Mouse (Mus musculus): ENCODE results near the gene Cks1brt. TPM values are rescaled to one million over a fixed set of nuclear protein-coding genes. Genes with fewer than 3 reads are reported as not detected.
A peak's percentile ranks its signal among the peaks of the same experiment; 100 is the strongest.
"Not testable (repeated sequence)": the region's sequence is repeated elsewhere in the genome, so short reads cannot be mapped to it uniquely, and the experiment has no call there.

Gene Cks1brt
- polyA plus RNA-seq (2014; fragmentation: Nextera tagmentation; extraction: Ambion mirVana), result not detected in 2 replicates

DNA sequence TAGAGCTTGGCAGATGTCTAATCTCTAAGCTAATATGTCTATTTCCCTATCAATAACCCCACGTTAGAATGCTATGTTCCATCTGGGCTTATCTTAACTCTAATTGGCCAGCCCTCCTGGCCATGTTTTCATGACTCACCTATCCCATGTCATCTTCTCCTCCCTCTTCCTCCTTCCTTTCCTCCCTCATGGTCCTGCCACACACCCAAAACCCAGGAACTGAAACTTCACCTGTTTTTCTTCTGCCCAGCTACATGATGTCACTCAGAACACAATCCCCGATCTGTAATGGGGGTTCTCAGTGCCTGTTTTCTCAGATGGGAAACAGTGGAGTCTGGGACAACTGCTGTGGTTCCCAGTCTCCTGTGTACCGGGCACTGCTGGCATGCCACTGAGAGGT is at the start of gene Cks1brt:
TSS of gene Cks1brt (plus strand) at position 301 of the 400 bp plus-strand sequence.
- H3K9ac ChIP-seq (ENCODE audit: low read length), result no peak within 1 kb of the TSS
- no peak for DNase-seq (ENCODE audit: low spot score)

DNA sequence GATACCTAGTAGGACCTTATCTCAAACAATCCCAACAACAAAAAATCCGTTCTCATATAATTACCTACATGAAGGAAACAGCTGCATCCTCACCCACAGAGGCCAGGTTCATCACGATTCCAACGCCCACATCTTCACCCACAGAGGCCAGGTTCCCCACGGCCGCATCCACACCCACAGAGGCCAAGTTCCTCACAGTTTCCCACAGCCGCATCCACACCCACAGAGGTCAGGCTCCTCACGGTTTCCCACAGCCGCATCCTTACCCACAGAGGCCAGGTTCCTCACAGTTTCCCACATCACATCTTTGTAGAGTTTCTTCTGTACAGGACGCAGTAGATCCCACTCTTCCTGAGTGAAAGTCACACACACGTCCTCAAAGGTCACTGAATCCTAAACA is 38.5 kb upstream of the Cks1brt start:
- H3K9ac ChIP-seq (ENCODE audit: low read length), result no peak overlapping the region
- no peak for ATAC-seq (ENCODE audit: insufficient read depth, low FRiP score, low TSS enrichment)
- 96% methylated on average over 10 of the region's 10 CpGs for WGBS

More for the DNA sequence above, at the start of gene Cks1brt:
- no peak within 1 kb of the TSS for H3K4me2 ChIP-seq (ENCODE audit: low read depth)
- H3K4me1 ChIP-seq (ENCODE audit: control insufficient read depth, insufficient read depth, low read length), result no peaks in the 10 kb centered on the region
- no peaks in the 10 kb centered on the region for H3K27me3 ChIP-seq (ENCODE audit: control insufficient read depth, insufficient read depth, low read length)
- H3K4me3 ChIP-seq (ENCODE audit: low read depth, low read length), result no peak within 1 kb of the TSS
- 90% methylated on average over 3 of the region's 3 CpGs for WGBS
- H3K36me3 ChIP-seq (ENCODE audit: control insufficient read depth, insufficient read depth, low read length), result no peaks in the 10 kb centered on the region
- no peak for ATAC-seq (ENCODE audit: insufficient read depth, low FRiP score, low TSS enrichment)
- 0 out of 2 replicates have a peak, but pooled peaks cover 7% of the 10 kb centered on the region for H3K9me3 ChIP-seq (ENCODE audit: control insufficient read depth, low read length)
- no peak within 1 kb of the TSS for H3K27ac ChIP-seq (ENCODE audit: low read depth, low read length)

GRCm38 (mm10) chr8:85115501-85115900 is 36.2 kb upstream of the Cks1brt start:
- DNase-seq (ENCODE audit: low spot score), result no peak
- Histone ChIP-seq H3K4me1 (ENCODE audit: control insufficient read depth, insufficient read depth, low read length) (no peaks in the 10 kb centered on the region), H3K27ac (ENCODE audit: low read depth, low read length) (no peak overlapping the region), H3K9ac (ENCODE audit: low read length) (no peak overlapping the region), H3K36me3 (ENCODE audit: control insufficient read depth, insufficient read depth, low read length) (peaks cover 2% of the 10 kb centered on the region; the same call in 1 of the 2 replicates), H3K9me3 (ENCODE audit: control insufficient read depth, low read length) (no peaks in the 10 kb centered on the region), H3K27me3 (ENCODE audit: control insufficient read depth, insufficient read depth, low read length) (no peaks in the 10 kb centered on the region), H3K4me3 (ENCODE audit: low read depth, low read length) (no peak overlapping the region), H3K4me2 (ENCODE audit: low read depth) (no peak overlapping the region)
- ATAC-seq (ENCODE audit: insufficient read depth, low FRiP score, low TSS enrichment), result no peak
- WGBS, result 79% methylated on average over 4 of the region's 4 CpGs

More for the DNA sequence above, 38.5 kb upstream of the Cks1brt start:
- no peaks in the 10 kb centered on the region for H3K27me3 ChIP-seq (ENCODE audit: control insufficient read depth, insufficient read depth, low read length)
- no peak overlapping the region for H3K27ac ChIP-seq (ENCODE audit: low read depth, low read length)
- no peak overlapping the region for H3K4me2 ChIP-seq (ENCODE audit: low read depth)
- no peak for DNase-seq (ENCODE audit: low spot score)
- no peak overlapping the region for H3K4me3 ChIP-seq (ENCODE audit: low read depth, low read length)
- H3K9me3 ChIP-seq (ENCODE audit: control insufficient read depth, low read length), result no peaks in the 10 kb centered on the region
- peaks cover 2% of the 10 kb centered on the region; the same call in 1 of the 2 replicates for H3K36me3 ChIP-seq (ENCODE audit: control insufficient read depth, insufficient read depth, low read length)
- no peaks in the 10 kb centered on the region for H3K4me1 ChIP-seq (ENCODE audit: control insufficient read depth, insufficient read depth, low read length)

DNA sequence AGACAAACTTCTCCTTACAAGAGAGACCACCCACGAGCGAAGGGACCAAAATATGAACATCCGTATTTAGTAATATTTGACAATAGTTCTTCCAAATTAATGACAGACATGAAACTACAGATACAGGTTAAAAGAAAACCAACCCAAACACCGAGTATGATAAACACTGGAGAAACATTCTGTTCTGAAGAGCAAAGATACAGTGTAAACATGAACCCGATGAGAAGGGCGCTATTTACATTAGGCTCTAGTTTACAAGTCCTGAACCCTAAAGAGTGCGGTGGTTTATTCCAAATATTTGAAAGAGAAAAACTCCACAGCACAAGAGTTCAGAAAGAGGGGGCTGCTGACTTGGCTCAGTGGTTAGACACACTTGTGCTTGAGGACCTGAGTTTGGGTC is 34.7 kb upstream of the Cks1brt start:
- Histone ChIP-seq H3K9ac (ENCODE audit: low read length) (no peak overlapping the region), H3K27me3 (ENCODE audit: control insufficient read depth, insufficient read depth, low read length) (no peaks in the 10 kb centered on the region), H3K36me3 (ENCODE audit: control insufficient read depth, insufficient read depth, low read length) (no peaks in the 10 kb centered on the region), H3K4me3 (ENCODE audit: low read depth, low read length) (no peak overlapping the region), H3K4me2 (ENCODE audit: low read depth) (no peak overlapping the region), H3K9me3 (ENCODE audit: control insufficient read depth, low read length) (no peaks in the 10 kb centered on the region), H3K4me1 (ENCODE audit: control insufficient read depth, insufficient read depth, low read length) (no peaks in the 10 kb centered on the region), H3K27ac (ENCODE audit: low read depth, low read length) (no peak overlapping the region)
- DNase-seq (ENCODE audit: low spot score), result no peak
- no peak for ATAC-seq (ENCODE audit: insufficient read depth, low FRiP score, low TSS enrichment)
- 92% methylated on average over 7 of the region's 7 CpGs for WGBS

- H3K4me2 ChIP-seq (ENCODE audit: low read depth), result peak overlapping the region; percentile 73
- H3K9ac ChIP-seq (ENCODE audit: low read length), result peak overlapping the region; percentile 64
- 9% methylated on average over 36 of the region's 37 CpGs for WGBS
- ATAC-seq (ENCODE audit: insufficient read depth, low FRiP score, low TSS enrichment) (peak; percentile 55; the same call in 1 of the 2 replicates), DNase-seq (ENCODE audit: low spot score) (peak; percentile 80)
- H3K27me3 ChIP-seq (ENCODE audit: control insufficient read depth, insufficient read depth, low read length), result no peaks in the 10 kb centered on the region
- peak overlapping the region; percentile 47 for H3K4me3 ChIP-seq (ENCODE audit: low read depth, low read length)
- H3K27ac ChIP-seq (ENCODE audit: low read depth, low read length), result no peak overlapping the region
- no peaks in the 10 kb centered on the region for H3K36me3 ChIP-seq (ENCODE audit: control insufficient read depth, insufficient read depth, low read length)
- H3K4me1 ChIP-seq (ENCODE audit: control insufficient read depth, insufficient read depth, low read length), result no peaks in the 10 kb centered on the region
- H3K9me3 ChIP-seq (ENCODE audit: control insufficient read depth, low read length), result no peaks in the 10 kb centered on the region
These were observed 32.4 kb upstream of the Cks1brt start for GRCm38 (mm10) chr8:85119052-85119981.

DNA sequence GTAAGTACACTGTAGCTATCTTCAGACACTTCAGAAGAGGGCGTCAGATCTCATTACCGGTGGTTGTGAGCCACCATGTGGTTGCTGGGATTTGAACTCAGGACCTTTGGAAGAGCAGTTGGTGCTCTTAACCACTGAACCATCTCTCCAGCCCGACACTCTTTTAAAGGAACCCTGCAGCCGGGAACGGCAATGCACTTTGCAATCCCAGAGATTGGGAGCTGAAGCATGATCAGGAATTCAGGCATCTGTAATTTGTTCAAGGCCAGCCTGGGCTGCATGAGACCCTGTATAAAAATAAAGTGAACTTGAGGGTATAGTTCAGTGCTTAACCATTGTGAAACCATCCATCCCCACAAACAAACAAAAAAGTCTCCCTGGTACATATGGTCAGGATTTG is 31.5 kb upstream of the Cks1brt start:
- H3K36me3 ChIP-seq (ENCODE audit: control insufficient read depth, insufficient read depth, low read length); H3K4me2 ChIP-seq (ENCODE audit: low read depth); H3K4me1 ChIP-seq (ENCODE audit: control insufficient read depth, insufficient read depth, low read length); H3K27me3 ChIP-seq (ENCODE audit: control insufficient read depth, insufficient read depth, low read length); ATAC-seq (ENCODE audit: insufficient read depth, low FRiP score, low TSS enrichment); H3K9me3 ChIP-seq (ENCODE audit: control insufficient read depth, low read length); DNase-seq (ENCODE audit: low spot score); H3K27ac ChIP-seq (ENCODE audit: low read depth, low read length); H3K9ac ChIP-seq (ENCODE audit: low read length); H3K4me3 ChIP-seq (ENCODE audit: low read depth, low read length): not testable (repeated sequence)
- 75% methylated on average over 5 of the region's 5 CpGs for WGBS

DNA sequence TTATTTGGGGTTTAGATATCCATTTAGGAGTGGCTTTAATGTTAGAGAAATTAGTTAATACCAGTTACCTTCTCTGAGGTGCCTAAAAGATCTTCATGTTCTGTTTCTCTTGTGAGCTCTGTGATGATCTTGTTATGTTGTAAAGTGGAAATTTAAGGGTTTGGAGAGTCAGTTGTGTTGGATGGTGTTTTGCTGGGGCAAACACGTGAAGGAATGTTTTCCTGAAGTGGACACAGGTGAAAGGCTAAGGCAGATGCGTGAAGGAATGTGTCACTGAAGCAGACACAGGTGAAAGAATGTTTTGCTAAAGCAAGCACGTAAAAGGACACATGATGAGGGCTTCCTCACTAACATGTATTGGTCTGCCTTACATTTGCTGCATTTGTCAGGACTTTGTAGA is 28.7 kb upstream of the Cks1brt start, which contains the start of gene Zfp791:
TSS of gene Zfp791 (minus strand) at position 101 of the 400 bp plus-strand sequence.
- DNase-seq (ENCODE audit: low spot score), result no peak
- H3K4me2 ChIP-seq (ENCODE audit: low read depth), result no peak within 1 kb of the TSS
- H3K4me1 ChIP-seq (ENCODE audit: control insufficient read depth, insufficient read depth, low read length), result no peaks in the 10 kb centered on the region
- no peak for ATAC-seq (ENCODE audit: insufficient read depth, low FRiP score, low TSS enrichment)
- no peaks in the 10 kb centered on the region for H3K36me3 ChIP-seq (ENCODE audit: control insufficient read depth, insufficient read depth, low read length)
- H3K4me3 ChIP-seq (ENCODE audit: low read depth, low read length), result no peak within 1 kb of the TSS
- no peaks in the 10 kb centered on the region for H3K9me3 ChIP-seq (ENCODE audit: control insufficient read depth, low read length)
- no peaks in the 10 kb centered on the region for H3K27me3 ChIP-seq (ENCODE audit: control insufficient read depth, insufficient read depth, low read length)
- no peak within 1 kb of the TSS for H3K9ac ChIP-seq (ENCODE audit: low read length)
- WGBS, result 74% methylated on average over 3 of the region's 3 CpGs
- no peak within 1 kb of the TSS for H3K27ac ChIP-seq (ENCODE audit: low read depth, low read length)

- ATAC-seq (ENCODE audit: insufficient read depth, low FRiP score, low TSS enrichment), result no peak
- H3K27me3 ChIP-seq (ENCODE audit: control insufficient read depth, insufficient read depth, low read length), result no peaks in the 10 kb centered on the region
- no peaks in the 10 kb centered on the region for H3K9me3 ChIP-seq (ENCODE audit: control insufficient read depth, low read length)
- no peak for DNase-seq (ENCODE audit: low spot score)
- H3K4me1 ChIP-seq (ENCODE audit: control insufficient read depth, insufficient read depth, low read length), result no peaks in the 10 kb centered on the region
- no peak overlapping the region for H3K27ac ChIP-seq (ENCODE audit: low read depth, low read length)
- WGBS, result 91% methylated on average over 8 of the region's 8 CpGs
- no peak overlapping the region for H3K4me2 ChIP-seq (ENCODE audit: low read depth)
- no peak overlapping the region for H3K9ac ChIP-seq (ENCODE audit: low read length)
- H3K36me3 ChIP-seq (ENCODE audit: control insufficient read depth, insufficient read depth, low read length), result no peaks in the 10 kb centered on the region
- no peak overlapping the region for H3K4me3 ChIP-seq (ENCODE audit: low read depth, low read length)
These were observed 28.0 kb upstream of the Cks1brt start for GRCm38 (mm10) chr8:85123691-85124090.

DNA sequence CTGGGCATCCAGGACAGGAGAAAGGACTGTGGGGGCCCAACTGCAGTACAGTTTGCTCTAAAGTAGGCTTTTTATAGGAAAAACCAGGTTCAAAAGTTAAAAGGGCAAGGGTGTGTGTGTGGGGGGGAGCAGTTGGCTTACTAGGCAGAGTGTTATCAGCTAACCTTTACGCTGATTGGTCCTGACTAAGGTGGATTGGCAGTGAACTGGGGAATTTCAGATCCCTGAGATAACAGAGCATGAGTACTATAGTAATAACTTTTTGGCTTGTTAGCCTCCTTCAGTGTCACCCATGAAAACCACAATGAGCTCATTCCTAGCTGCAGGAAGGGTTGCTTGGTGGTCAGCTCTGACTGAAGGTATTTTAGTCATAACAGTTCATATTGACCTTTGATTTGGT is 19.4 kb upstream of the Cks1brt start:
- no peaks in the 10 kb centered on the region for H3K36me3 ChIP-seq (ENCODE audit: control insufficient read depth, insufficient read depth, low read length)
- H3K9ac ChIP-seq (ENCODE audit: low read length), result no peak overlapping the region
- H3K27me3 ChIP-seq (ENCODE audit: control insufficient read depth, insufficient read depth, low read length), result 0 out of 2 replicates have a peak, but pooled peaks cover 3% of the 10 kb centered on the region
- no peak for ATAC-seq (ENCODE audit: insufficient read depth, low FRiP score, low TSS enrichment)
- no peaks in the 10 kb centered on the region for H3K9me3 ChIP-seq (ENCODE audit: control insufficient read depth, low read length)
- WGBS, result 87% methylated on average over 1 of the region's 1 CpGs
- H3K27ac ChIP-seq (ENCODE audit: low read depth, low read length), result no peak overlapping the region
- H3K4me1 ChIP-seq (ENCODE audit: control insufficient read depth, insufficient read depth, low read length), result no peaks in the 10 kb centered on the region
- H3K4me2 ChIP-seq (ENCODE audit: low read depth), result no peak overlapping the region
- DNase-seq (ENCODE audit: low spot score), result no peak
- H3K4me3 ChIP-seq (ENCODE audit: low read depth, low read length), result no peak overlapping the region

Data from neural tube, embryonic 11.5 days (tissue).